Mouse (Mus musculus) cerebellum, adult 18-20 months (tissue): ENCODE data around the gene Gm38392.
"Not testable (repeated sequence)": the region's sequence is repeated elsewhere in the genome, so short reads cannot be mapped to it uniquely, and the experiment has no call there.

Experiments used
- DNase-seq, 2 experiments: peaks; one replicate each; pipeline ENCODE4 v3.0.0; 2021

Gene Gm38392

DNA sequence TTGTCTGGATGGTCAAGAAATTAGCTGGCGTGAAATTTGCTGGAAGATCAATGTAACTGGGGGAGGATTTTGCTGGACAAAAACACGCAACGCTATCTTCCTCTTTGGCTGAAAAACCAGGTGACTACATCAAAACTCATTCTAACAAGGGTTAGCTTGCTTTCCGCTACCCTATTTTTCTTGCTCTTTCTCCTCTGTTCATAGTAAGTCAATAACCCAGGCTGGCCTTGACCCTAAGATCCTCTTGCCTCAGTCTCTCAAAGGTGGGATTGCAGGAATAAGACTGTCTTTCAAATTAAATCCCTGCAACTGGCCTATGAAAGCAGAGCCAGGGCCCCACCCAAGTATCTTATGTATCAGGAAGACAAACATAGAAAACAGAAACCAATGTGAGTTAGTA, at the start of gene Gm38392:
Gene Gm38392 (minus strand): TSS at position 101 of the 400 bp plus-strand sequence.
- DNase-seq: no peak

GRCm38 (mm10) chr3:88336058-88337013, 49.3 kb upstream of the Gm38392 start, which contains the start of the genes Tmem79 and Smg5:
Gene Tmem79 (minus strand): TSS chr3:88336148.
Gene Smg5 (plus strand): TSS chr3:88336260.
- peak; percentile 95 for DNase-seq

DNA sequence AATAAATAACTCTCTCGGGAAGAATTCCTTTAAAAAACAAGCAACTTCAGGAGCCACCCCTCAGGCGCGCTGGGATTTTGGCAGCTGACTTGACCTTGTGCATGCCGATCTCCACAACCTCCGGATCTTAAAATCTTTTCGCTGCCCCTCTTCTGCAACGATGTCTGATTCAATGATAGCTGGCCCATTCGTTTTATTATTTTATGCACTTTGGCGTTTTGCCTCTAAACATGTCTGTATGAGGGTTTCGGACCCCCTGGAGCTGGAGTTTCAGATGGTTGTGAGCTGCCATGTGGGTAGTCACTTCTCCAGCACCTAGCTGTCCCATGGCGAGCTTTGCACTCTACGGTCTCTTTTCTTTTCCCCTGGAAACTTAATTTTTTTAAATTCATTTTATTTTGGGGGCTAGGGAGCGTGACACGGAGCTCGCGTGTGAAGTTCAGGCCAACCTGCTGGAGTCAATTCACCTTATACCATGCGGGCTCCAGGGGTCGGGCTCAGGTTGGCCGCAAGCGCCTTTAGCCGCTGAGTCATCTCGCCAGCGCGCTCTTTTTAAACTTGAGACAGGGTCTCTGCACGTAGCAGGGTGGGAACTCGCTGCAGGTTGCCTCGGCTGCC, 48.5 kb upstream of the Gm38392 start:
- DNase-seq: peak in 1 of 2 experiments; percentile 14

DNA sequence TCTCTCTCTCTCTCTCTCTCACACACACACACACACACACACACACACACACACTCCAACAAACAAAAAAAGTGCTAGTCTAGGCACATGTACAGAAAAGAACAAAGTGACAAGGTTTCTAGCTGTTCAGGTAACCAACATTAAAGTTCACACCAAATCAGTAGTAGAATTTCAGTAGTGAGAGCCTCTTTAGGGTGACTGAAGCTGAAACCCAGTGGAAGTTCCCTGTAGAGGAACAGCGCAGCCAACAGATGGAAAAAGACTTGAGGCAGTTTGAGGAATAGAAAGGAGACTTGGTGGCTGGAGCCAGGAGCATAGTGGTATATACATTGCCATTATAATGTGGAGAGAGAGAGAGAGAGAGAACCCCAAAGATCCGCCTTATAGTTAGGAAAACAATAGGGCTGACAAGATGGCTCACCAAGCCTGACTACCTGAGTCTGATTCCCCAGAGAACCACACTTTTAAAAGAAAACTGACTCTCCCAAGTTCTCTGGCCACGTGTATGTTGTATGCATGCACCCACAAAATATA, 48.0 kb upstream of the Gm38392 start:
- DNase-seq: no peak

DNA sequence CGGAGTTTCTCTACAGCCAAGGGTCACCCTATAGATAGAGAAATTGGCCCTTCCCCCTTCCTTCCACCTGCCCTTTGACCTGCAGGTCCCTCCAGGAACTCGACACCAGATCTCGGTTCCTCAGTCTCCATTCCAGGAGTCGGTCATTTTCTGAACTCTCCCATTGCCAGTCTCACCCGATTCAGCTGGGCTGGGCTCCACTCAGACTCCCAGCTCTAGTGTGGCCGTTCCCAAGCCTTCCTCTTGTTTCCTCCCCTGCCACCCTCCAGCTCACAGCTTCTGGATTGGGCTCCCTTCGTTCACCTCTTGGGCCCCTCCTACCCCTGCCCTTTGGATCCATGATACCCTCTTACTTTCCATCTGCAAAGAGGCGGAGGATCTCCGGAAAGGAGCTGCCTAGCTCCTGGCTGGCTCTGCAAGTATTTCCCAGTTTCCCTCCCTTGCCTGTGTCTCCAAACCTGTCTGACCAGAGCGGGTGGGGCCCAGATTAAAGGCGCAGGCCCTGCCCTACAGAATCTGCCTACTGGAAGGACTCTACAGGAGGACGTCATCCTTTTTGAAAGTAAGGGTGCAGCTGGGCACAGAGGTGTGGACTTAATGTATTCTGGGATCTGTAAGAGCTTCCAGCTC, 47.1 kb upstream of the Gm38392 start:
- no peak for DNase-seq

GRCm38 (mm10) chr3:88331282-88331681, 44.3 kb upstream of the Gm38392 start:
- peak; percentile 47 to 58 for DNase-seq

DNA sequence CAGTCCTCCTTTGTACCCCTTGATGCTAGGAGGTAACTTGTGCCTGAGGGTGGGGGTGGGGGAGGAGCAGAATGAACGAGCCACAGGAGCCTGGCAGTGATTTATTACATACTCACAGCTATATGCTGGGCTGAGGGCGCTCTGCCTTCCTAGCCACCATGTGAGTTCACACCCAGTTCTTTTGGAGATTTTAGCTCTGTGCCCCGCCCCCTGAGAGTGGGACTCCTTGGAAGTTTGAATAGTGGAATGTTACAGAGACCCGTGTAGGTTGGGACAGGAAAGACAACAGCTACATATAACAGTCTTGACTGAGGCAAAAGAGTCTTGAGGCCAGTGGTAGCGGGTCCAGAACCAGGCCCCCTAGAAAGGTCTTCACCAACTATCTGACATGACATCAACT, 41.9 kb upstream of the Gm38392 start:
- no peak for DNase-seq

- peak; percentile 74 to 76 for DNase-seq
These were observed 38.0 kb upstream of the Gm38392 start, which contains the start of gene Glmp for GRCm38 (mm10) chr3:88324951-88325405. Gene Glmp (plus strand): TSS chr3:88325023.

DNA sequence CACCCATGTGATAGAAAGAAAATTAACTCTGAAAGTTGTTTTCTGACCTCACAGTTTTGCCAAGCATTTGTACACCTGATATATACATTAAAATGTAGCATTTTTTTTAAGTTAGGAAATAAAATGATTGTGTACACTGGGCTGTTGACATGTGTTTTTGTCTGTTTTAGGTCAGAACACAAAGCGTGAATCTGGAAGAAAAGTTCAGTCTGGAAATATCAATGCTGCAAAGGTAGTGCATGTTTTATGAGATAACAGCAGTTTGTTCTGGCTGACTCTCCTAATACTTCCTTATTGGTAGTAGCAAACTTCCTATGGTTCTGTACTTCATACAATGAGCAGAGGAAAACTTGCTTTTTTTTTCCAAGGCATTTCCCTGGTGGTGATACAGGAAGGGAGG, 12.2 kb upstream of the Gm38392 start:
- DNase-seq: no peak

GRCm38 (mm10) chr3:88297321-88297851, 10.4 kb upstream of the Gm38392 start:
- DNase-seq: no peak

- peak; percentile 97 for DNase-seq
These were observed 9.7 kb upstream of the Gm38392 start, which contains the start of the genes Tsacc and Cct3 for GRCm38 (mm10) chr3:88296561-88297318. Gene Tsacc (minus strand): TSS chr3:88296999. Gene Cct3 (plus strand): TSS chr3:88297116.

GRCm38 (mm10) chr3:88296110-88296560, 9.1 kb upstream of the Gm38392 start:
- no peak for DNase-seq

GRCm38 (mm10) chr3:88295272-88295671, 8.3 kb upstream of the Gm38392 start:
- DNase-seq: not testable (repeated sequence)

GRCm38 (mm10) chr3:88291970-88292369, 5.0 kb upstream of the Gm38392 start:
- peak; percentile 14 to 27 for DNase-seq

DNA sequence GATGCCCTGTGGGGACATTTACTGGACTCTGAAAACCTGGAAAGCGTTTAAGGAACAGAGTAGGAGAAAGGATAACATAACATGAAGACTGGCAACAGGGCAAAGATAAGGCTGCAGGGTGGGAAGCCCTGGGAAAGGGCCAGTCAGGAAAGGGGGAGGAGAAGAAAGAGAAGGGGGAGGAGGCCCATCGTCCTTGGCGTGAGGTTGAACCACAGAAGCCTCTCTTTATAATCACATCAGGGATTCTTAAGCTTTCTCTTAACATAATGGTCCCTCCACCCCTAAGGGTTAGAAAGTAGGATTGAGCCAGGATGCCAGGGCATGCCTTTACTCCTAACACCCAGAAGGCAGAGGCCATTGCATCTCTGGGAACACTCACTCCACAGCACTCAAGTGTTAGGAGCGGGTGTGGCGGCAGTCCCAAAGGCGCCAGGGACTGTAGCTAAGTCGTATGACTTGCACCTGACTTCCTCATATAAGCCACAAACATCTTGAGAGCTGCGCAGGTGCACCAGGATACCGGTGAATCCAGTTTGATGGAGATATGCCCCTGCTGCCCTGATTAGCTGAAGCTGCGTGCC, 1.2 kb upstream of the Gm38392 start:
- DNase-seq: not testable (repeated sequence)

- not testable (repeated sequence) for DNase-seq
These were observed 1.5 kb downstream of the Gm38392 start for GRCm38 (mm10) chr3:88285565-88285895.

GRCm38 (mm10) chr3:88284815-88285564, 2.0 kb downstream of the Gm38392 start:
- DNase-seq: not testable (repeated sequence)

DNA sequence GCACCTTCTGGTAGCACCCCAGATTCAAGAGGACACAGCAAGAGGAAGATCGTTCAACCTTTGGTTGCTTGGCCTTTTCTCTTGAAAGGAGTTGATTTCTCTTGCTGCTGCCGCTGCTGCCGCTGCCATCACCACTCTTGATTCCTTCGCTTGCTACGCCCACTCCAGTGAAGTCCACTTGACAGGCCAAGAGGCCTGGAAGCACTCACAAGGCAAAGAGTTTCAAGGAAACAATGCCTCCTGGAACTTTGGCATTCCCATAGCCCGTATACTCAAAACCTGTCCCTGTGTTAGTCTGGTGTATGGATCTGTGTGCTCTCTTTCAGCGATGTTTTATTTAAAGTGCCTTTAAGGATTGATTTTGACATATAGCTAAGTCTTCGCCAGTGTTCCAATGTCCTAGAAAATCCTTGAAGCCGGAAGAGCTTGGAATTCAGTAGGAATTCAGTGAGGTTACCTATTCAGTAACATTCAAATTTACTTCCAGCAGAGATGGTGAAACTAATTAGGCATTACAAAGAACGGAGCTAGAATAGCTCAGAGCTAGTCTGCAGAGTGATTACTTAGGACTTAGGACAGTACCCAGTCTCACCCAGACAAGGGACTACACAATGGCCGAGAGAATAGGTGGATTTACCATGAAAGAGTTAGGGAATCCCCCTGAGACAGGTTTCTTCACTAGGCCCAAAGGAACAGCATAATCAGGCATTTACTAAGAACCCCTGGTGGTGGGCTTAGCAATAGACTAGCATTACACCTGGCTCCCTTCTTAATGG, 5.7 kb downstream of the Gm38392 start:
- DNase-seq: not testable (repeated sequence)

DNA sequence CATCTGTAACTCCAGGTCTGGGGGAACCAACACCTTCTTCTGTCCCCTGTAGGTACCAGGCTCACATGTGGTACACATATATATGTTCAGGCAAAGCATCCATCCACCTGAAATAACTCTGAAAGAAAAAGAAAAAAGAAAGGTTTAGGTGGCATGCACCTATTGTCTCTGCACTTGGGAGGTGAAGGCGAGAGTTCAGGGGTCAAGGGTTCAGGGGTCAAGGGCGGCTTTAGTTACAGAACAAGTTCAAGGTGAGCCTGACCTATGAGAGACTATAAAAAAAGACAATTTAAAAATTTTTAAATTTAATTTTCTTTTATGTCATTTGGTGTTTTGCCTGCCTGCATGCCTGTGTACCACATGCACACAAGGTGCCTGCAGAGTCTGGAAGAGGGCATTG, 7.0 kb downstream of the Gm38392 start:
- DNase-seq: no peak
